Mouse (Mus musculus): Measurements from ENCODE around the gene Dcun1d3.

The Dcun1d3 gene

GRCm38 (mm10) chr7:119895639-119896512 lies at the start of gene Dcun1d3, which contains the start of gene Lyrm1:
Gene Dcun1d3, minus strand, starts transcription at chr7:119896298.
Gene Lyrm1, plus strand, starts transcription at chr7:119895861.
- DNase-seq, result peak; percentile 99

GRCm38 (mm10) chr7:119941569-119941968 lies 45.5 kb upstream of the Dcun1d3 start:
- DNase-seq, result peak; percentile 91 to 92

- no peak for DNase-seq
These were observed 40.9 kb upstream of the Dcun1d3 start for GRCm38 (mm10) chr7:119937036-119937435.

- DNase-seq, result no peak
These were observed 40.2 kb upstream of the Dcun1d3 start for GRCm38 (mm10) chr7:119936321-119936720.

- DNase-seq, result peak in 1 of 2 experiments; percentile 16
These were observed 32.8 kb upstream of the Dcun1d3 start for GRCm38 (mm10) chr7:119928783-119929440.

GRCm38 (mm10) chr7:119921054-119921453 lies 25.0 kb upstream of the Dcun1d3 start:
- no peak for DNase-seq

- no peak for DNase-seq
These were observed 24.4 kb upstream of the Dcun1d3 start for GRCm38 (mm10) chr7:119920457-119920856.

GRCm38 (mm10) chr7:119911727-119912126 lies 15.6 kb upstream of the Dcun1d3 start:
- no peak for DNase-seq

- DNase-seq, result no peak
These were observed 10.6 kb upstream of the Dcun1d3 start for GRCm38 (mm10) chr7:119906523-119907215.

- no peak for DNase-seq
These were observed 3.4 kb upstream of the Dcun1d3 start for GRCm38 (mm10) chr7:119899386-119900057.

GRCm38 (mm10) chr7:119898247-119898856 lies 2.3 kb upstream of the Dcun1d3 start:
- no peak for DNase-seq

- DNase-seq, result no peak
These were observed 1.5 kb upstream of the Dcun1d3 start for GRCm38 (mm10) chr7:119897521-119898109.

- peak; percentile 56 to 62 for DNase-seq
These were observed 1.1 kb downstream of the Dcun1d3 start for GRCm38 (mm10) chr7:119894818-119895544.

- no peak for DNase-seq
These were observed 3.4 kb downstream of the Dcun1d3 start for GRCm38 (mm10) chr7:119892742-119893141.

GRCm38 (mm10) chr7:119892198-119892597 lies 3.9 kb downstream of the Dcun1d3 start:
- DNase-seq, result no peak

- no peak for DNase-seq
These were observed 8.2 kb downstream of the Dcun1d3 start for GRCm38 (mm10) chr7:119887887-119888286.

- no peak for DNase-seq
These were observed 14.9 kb downstream of the Dcun1d3 start for GRCm38 (mm10) chr7:119881229-119881628.

GRCm38 (mm10) chr7:119880345-119880744 lies 15.8 kb downstream of the Dcun1d3 start:
- DNase-seq, result peak; percentile 48 to 79

- DNase-seq, result no peak
These were observed 16.9 kb downstream of the Dcun1d3 start for GRCm38 (mm10) chr7:119879171-119879570.

- DNase-seq, result peak; percentile 82 to 87
These were observed 20.2 kb downstream of the Dcun1d3 start for GRCm38 (mm10) chr7:119875776-119876440.

Data from kidney, postnatal 36 days (tissue).